15 mouse cellular contexts compared by ENCODE assay signal in genomic region chr12:98215512-98215911, GRCm38 (mm10). TPM values are rescaled to one million over a fixed set of nuclear protein-coding genes. Genes with fewer than 3 reads are reported as not detected.
DNase-seq lines count a peak whose midpoint lies in the region; ATAC-seq and TF ChIP-seq lines count a peak whose summit lies in the region.
"Had no signal": no experiment of that assay in that cellular context is flagged by ENCODE, and none has a peak within 500 bp of the region (broad histone marks: within the 10 kb centered on the region; RNA-seq: fewer than 3 reads in every experiment).

No protein-coding gene starts in this region.

- peaks cover 24% of the 10 kb centered on the region for H3K4me1 ChIP-seq in heart, embryonic 10.5 days
- peaks cover 3% of the 10 kb centered on the region for H3K4me1 ChIP-seq in heart, adult 2 months (ENCODE audit: control insufficient read depth, insufficient read depth, low read length)
- H3K4me1 ChIP-seq: liver, embryonic 15.5 days had no signal

- WGBS in heart, embryonic 10.5 days, result 10% methylated on average over 6 of the region's 6 CpGs
- 20% methylated on average over 6 of the region's 6 CpGs for WGBS in heart, adult 2 months

- TF ChIP-seq CTCF in heart, adult 2 months (IDR thresholded peaks at IDR 0.05), result no peak

- no peaks in the 10 kb centered on the region for H3K27me3 ChIP-seq in heart, embryonic 10.5 days (ENCODE audit: insufficient read depth, poor library complexity, severe bottlenecking)
- H3K27me3 ChIP-seq in heart, adult 2 months (ENCODE audit: control insufficient read depth, insufficient read depth, low read length), result no peaks in the 10 kb centered on the region
- H3K27me3 ChIP-seq: liver, embryonic 15.5 days; midbrain, embryonic 13.5 days; neural tube, embryonic 13.5 days had no signal

- no peak overlapping the region for H3K9ac ChIP-seq in heart, adult 2 months (ENCODE audit: low read depth, low read length)
- H3K9ac ChIP-seq: liver, embryonic 15.5 days; midbrain, embryonic 13.5 days had no signal

- peak overlapping the region; percentile 73 for H3K27ac ChIP-seq in heart, embryonic 10.5 days
- H3K27ac ChIP-seq in heart, adult 2 months, result no peak overlapping the region
- H3K27ac ChIP-seq: layer of hippocampus, adult 2 months; liver, embryonic 15.5 days; neural tube, embryonic 13.5 days had no signal

- TF ChIP-seq EP300 in heart, adult 2 months (IDR thresholded peaks at IDR 0.05; ENCODE audit: insufficient read depth, low read depth, low read length), result no peak

- TF ChIP-seq POLR2A in heart, adult 2 months (IDR thresholded peaks at IDR 0.05; ENCODE audit: insufficient read depth, low read depth, low read length), result no peak

- peaks cover 5% of the 10 kb centered on the region; the same call in 1 of the 2 replicates for H3K36me3 ChIP-seq in heart, embryonic 10.5 days
- H3K36me3 ChIP-seq in heart, adult 2 months (ENCODE audit: control insufficient read depth, insufficient read depth, low read length), result no peaks in the 10 kb centered on the region
- H3K36me3 ChIP-seq: liver, embryonic 15.5 days; midbrain, embryonic 13.5 days had no signal

- H3K4me3 ChIP-seq in heart, embryonic 10.5 days, result no peak overlapping the region; the same call in 1 of the 2 replicates
- H3K4me3 ChIP-seq in heart, adult 2 months, result no peak overlapping the region
- H3K4me3 ChIP-seq: layer of hippocampus, adult 2 months; liver, embryonic 15.5 days; midbrain, embryonic 13.5 days; neural tube, embryonic 13.5 days had no signal

- intact Hi-C loops in heart, adult 2 months (cut with DNase I), result no loop called here

- ATAC-seq in common myeloid progenitor, adult 5-6 weeks (replicated peaks; ENCODE audit: low read depth, poor library complexity, severe bottlenecking), result peak; percentile 70
- peak; percentile 41 for ATAC-seq in megakaryocyte, adult 5-6 weeks (ENCODE audit: poor library complexity, severe bottlenecking)

- DNase-seq in heart, embryonic 10.5 days (ENCODE audit: low spot score), result no peak
- no peak for DNase-seq in heart, adult 2 months
- peak; percentile 26 for DNase-seq in layer of hippocampus, adult 9-11 months
- no peak for DNase-seq in layer of hippocampus, adult 8-10 months (ENCODE audit: low spot score in 2 of 2)
- DNase-seq in left cerebral cortex, adult 11 months (ENCODE audit: low spot score), result no peak
- DNase-seq in right cerebral cortex, adult 18-20 months, result no peak
- DNase-seq: B cell, adult 2 months; cerebellum, adult 2 months; embryo, embryonic 11 days had no signal

- no peaks in the 10 kb centered on the region for H3K9me3 ChIP-seq in heart, embryonic 10.5 days
- H3K9me3 ChIP-seq: liver, embryonic 15.5 days; midbrain, embryonic 13.5 days; neural tube, embryonic 13.5 days had no signal

- no peaks in the 10 kb centered on the region for H3K79me2 ChIP-seq in heart, adult 2 months (replicated peaks; ENCODE audit: control insufficient read depth, insufficient read depth, low read length)

RNA-seq across cellular contexts. Expression of gene Galc, which starts 43.7 kb away (rescaled TPM):
- polyA plus RNA-seq in heart, embryonic 10.5 days (2016; fragmentation: Nextera tagmentation; extraction: Ambion mirVana), result 9.7 and 11.2 TPM in 2 replicates
- 1 to 10 TPM; 7.3 to 8.3 TPM for total RNA-seq in heart, adult 2 months (2021)
- 5.0 and 11.5 TPM in 2 replicates for polyA plus RNA-seq in heart, adult 2 months (2012; rRNA removed)
- total RNA-seq in layer of hippocampus, adult 8-10 months (2022), result 10 to 100 TPM; 26.2 to 33.3 (median 28.6) TPM
- total RNA-seq in common myeloid progenitor, adult 5-6 weeks (2017), result 5.1 and 6.3 TPM in 2 replicates
- 21.2 and 25.5 TPM in 2 replicates for total RNA-seq in megakaryocyte, adult 5-6 weeks (2015)
- 8.3 and 17.8 TPM in 2 replicates for total RNA-seq in megakaryocyte, adult 5-6 weeks (2017)

RNA-seq across cellular contexts. Expression of gene Gpr65, which starts 52.9 kb away (rescaled TPM):
- 0.11 and 0.34 TPM in 2 replicates for polyA plus RNA-seq in heart, embryonic 10.5 days (2016; fragmentation: Nextera tagmentation; extraction: Ambion mirVana)
- total RNA-seq in heart, adult 2 months (2021), result under 1 TPM; 0.52 to 0.84 TPM
- polyA plus RNA-seq in heart, adult 2 months (2012; rRNA removed), result 0.64 and 1.1 TPM in 2 replicates
- total RNA-seq in layer of hippocampus, adult 8-10 months (2022), result 1 to 10 TPM in 2 of 4 experiments, not detected in 2; 2.7 TPM
- 19.0 and 19.4 TPM in 2 replicates for total RNA-seq in common myeloid progenitor, adult 5-6 weeks (2017)
- total RNA-seq in megakaryocyte, adult 5-6 weeks (2015), result 89.4 and 94.3 TPM in 2 replicates
- 93.1 and 96.4 TPM in 2 replicates for total RNA-seq in megakaryocyte, adult 5-6 weeks (2017)
- total RNA-seq: layer of hippocampus, adult 2 months had no signal
